Mouse (Mus musculus): ENCODE measurements around the gene Apol7a. TPM values are rescaled to one million over a fixed set of nuclear protein-coding genes. Genes with fewer than 3 reads are reported as not detected.

The Apol7a gene
- polyA plus RNA-seq, 1 experiment from 2014 or later, result 0.39 TPM

DNA sequence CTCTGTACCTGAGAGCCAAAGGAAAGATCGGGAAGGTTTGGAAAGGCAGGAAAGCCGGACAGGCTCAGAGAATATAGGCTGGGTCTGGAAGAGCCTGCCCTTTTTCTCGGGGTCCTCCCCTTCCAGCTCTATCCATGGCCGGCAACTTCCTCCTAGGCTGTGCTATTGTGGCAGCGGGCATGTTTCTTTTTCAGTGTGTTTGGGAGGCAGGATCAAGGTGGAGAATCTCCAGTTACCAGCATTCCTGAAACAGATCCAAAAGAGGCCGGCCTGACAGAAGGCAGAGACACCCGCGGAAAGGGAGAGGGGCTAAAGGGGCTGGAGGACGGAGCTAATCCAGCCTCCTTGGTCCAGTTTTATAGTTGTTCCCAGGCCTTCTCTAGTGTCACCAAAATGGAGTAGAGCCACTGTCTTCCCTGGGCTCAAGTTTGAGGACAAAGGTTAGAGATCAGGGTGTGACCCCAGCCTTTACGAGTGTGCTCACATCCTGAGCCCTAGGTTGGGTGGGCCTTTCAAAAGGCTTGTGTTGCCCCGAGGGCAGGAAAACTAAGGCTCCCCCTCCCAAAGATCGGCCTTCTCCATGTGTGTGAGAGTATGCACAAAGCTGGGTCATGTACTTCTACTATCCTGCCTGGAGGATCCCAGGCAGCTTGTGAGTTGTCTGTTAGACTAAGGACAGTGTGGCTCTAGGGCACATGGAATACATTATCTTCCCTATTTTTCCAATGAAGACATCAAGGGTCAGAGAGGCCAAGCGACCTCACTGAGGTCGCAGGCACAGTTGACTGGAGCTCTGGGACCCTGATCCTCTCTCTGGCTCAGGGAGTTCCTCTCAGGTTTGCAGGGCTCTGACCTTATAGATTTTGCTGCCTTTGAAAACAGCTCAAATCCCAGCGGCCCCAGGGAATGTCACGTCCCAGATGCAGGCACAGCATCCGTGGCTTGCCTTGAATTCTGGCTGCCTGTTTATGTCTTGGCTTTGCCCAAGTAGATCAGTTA, 54.5 kb downstream of the Apol7a start:
- peak overlapping the region; percentile 88 for H3K27ac ChIP-seq (ENCODE audit: low read length)
- peak overlapping the region; percentile 68 for H3K9ac ChIP-seq (ENCODE audit: low read length)
- ATAC-seq (replicated peaks; ENCODE audit: extremely low read depth, insufficient read depth, low FRiP score), result peak; percentile 55
- peak overlapping the region; percentile 43 for H3K4me3 ChIP-seq (ENCODE audit: low read length)
- peaks cover 22% of the 10 kb centered on the region for H3K4me1 ChIP-seq (ENCODE audit: control insufficient read depth, insufficient read depth, low read length)
- no peaks in the 10 kb centered on the region for H3K27me3 ChIP-seq (ENCODE audit: control insufficient read depth, insufficient read depth, low read length)
- H3K9me3 ChIP-seq (replicated peaks; ENCODE audit: control insufficient read depth, low read length), result no peaks in the 10 kb centered on the region
- 33% methylated on average over 17 of the region's 17 CpGs for WGBS
- peak overlapping the region; percentile 76 for H3K4me2 ChIP-seq (ENCODE audit: low read depth, low read length)
- no peaks in the 10 kb centered on the region for H3K36me3 ChIP-seq (ENCODE audit: control insufficient read depth, insufficient read depth)

DNA sequence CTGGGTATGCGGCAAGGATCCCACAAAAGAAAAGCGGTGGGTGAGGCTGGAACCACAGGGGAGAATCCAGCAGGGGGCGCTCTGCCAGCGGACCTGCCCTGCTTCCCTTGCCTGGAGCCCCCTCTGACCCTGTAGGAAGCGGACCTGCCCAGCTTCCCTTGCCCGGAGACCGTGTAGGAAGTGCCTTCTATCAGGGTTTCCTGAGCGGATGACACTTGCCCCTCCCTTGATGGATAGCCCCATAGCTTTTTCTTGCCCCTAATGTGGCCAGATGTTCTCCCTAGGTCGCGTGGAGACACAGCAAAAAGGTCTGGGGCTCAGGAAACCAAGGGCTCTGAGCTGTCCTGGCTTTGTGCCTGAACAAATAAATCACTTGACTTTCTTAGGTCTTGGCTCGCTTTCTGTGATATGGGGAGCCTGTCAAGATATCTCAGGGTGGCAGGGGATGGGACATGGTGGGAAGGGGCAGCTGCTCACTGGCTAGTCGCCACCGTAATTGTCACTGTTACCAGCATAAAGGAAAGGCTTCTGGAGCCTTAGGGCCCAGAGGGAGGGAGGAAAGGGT, 55.3 kb downstream of the Apol7a start:
- Histone ChIP-seq H3K27ac (ENCODE audit: low read length) (peak overlapping the region; percentile 88), H3K9ac (ENCODE audit: low read length) (peak overlapping the region; percentile 68), H3K9me3 (replicated peaks; ENCODE audit: control insufficient read depth, low read length) (no peaks in the 10 kb centered on the region), H3K4me2 (ENCODE audit: low read depth, low read length) (peak overlapping the region; percentile 76), H3K4me1 (ENCODE audit: control insufficient read depth, insufficient read depth, low read length) (peaks cover 22% of the 10 kb centered on the region), H3K4me3 (ENCODE audit: low read length) (peak overlapping the region; percentile 43), H3K27me3 (ENCODE audit: control insufficient read depth, insufficient read depth, low read length) (no peaks in the 10 kb centered on the region), H3K36me3 (ENCODE audit: control insufficient read depth, insufficient read depth) (no peaks in the 10 kb centered on the region)
- WGBS, result 3% methylated on average over 13 of the region's 13 CpGs
- ATAC-seq (replicated peaks; ENCODE audit: extremely low read depth, insufficient read depth, low FRiP score), result peak; percentile 89

DNA sequence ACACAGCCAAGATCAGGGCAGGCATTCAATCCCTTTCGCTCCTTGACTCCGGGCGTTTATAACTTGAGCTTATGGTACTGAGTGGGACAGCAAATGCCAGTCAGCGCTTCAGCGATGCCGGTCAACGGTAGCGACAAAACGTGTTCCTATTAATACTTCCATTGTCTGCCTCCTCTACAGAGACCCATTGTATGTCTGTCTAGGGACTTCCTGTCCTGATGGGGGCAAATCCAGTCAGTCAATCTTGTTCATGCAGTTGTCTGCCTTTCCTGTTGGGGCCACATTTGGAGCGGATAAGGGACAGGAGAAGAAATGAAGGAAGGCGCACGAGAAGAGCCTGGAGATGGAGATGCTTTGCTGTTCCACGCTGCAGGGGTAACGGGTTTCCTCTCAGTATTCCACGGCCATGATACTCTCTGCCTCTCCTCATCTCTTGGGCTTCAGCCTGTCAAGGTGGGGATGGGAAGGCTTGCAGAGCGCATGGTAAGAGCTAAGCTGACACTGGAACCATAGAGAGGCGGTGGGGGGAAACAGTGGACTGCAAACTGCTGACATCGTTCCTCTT, 55.9 kb downstream of the Apol7a start:
- WGBS, result 15% methylated on average over 18 of the region's 18 CpGs
- no peaks in the 10 kb centered on the region for H3K9me3 ChIP-seq (replicated peaks; ENCODE audit: control insufficient read depth, low read length)
- H3K4me2 ChIP-seq (ENCODE audit: low read depth, low read length), result peak overlapping the region; percentile 76
- peak overlapping the region; percentile 68 for H3K9ac ChIP-seq (ENCODE audit: low read length)
- no peaks in the 10 kb centered on the region for H3K36me3 ChIP-seq (ENCODE audit: control insufficient read depth, insufficient read depth)
- H3K4me3 ChIP-seq (ENCODE audit: low read length), result peak overlapping the region; percentile 43
- ATAC-seq (replicated peaks; ENCODE audit: extremely low read depth, insufficient read depth, low FRiP score), result peak; percentile 24; the same call in 1 of the 2 replicates
- H3K27ac ChIP-seq (ENCODE audit: low read length), result peak overlapping the region; percentile 88
- no peaks in the 10 kb centered on the region for H3K27me3 ChIP-seq (ENCODE audit: control insufficient read depth, insufficient read depth, low read length)
- H3K4me1 ChIP-seq (ENCODE audit: control insufficient read depth, insufficient read depth, low read length), result peaks cover 22% of the 10 kb centered on the region

DNA sequence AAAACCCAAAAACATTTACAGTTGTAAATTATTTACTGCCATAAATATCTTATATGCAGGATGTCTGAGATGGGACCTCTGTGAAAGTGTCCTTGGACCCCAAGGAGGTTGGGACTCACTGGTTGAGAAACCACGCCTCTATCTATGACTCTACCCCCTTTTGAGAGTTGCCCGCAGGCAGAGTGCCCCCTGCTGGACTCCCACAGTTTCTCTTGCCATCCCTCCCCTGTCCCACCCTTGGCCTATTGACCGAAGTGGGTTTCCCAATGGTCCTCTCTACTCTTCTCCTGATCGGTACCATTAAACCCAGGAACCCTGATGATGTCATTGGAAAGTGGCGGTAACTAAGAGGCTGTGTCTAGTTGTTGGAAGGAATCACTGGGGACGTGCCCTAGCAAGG, 56.9 kb downstream of the Apol7a start:
- no peak overlapping the region for H3K9ac ChIP-seq (ENCODE audit: low read length)
- H3K4me3 ChIP-seq (ENCODE audit: low read length), result no peak overlapping the region
- 83% methylated on average over 6 of the region's 6 CpGs for whole genome bisulfite sequencing
- H3K4me2 ChIP-seq (ENCODE audit: low read depth, low read length), result no peak overlapping the region
- ATAC-seq (replicated peaks; ENCODE audit: extremely low read depth, insufficient read depth, low FRiP score), result no peak
- no peaks in the 10 kb centered on the region for H3K27me3 ChIP-seq (ENCODE audit: control insufficient read depth, insufficient read depth, low read length)
- no peak overlapping the region for H3K27ac ChIP-seq (ENCODE audit: low read length)
- no peaks in the 10 kb centered on the region for H3K9me3 ChIP-seq (replicated peaks; ENCODE audit: control insufficient read depth, low read length)
- H3K4me1 ChIP-seq (ENCODE audit: control insufficient read depth, insufficient read depth, low read length), result peaks cover 23% of the 10 kb centered on the region
- no peaks in the 10 kb centered on the region for H3K36me3 ChIP-seq (ENCODE audit: control insufficient read depth, insufficient read depth)

DNA sequence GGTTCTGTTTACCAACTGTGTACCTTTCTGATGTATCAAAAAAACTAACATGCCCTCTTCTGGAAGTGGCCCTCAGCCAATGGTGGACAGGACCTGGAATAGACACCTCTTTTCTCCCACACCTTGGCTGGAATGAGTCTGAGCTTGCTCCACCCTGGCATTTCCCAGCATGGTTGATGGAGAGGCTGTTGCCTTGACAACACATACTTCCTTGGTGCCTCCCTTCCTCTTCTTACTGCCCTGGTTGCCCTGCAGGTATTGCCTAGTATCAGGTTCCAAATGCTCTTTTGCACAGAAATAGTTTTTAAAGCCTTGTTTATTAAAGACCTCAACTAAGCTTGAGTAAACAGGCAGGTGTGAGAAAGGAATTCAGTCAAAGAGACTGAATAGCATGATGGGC, 58.3 kb downstream of the Apol7a start:
- Histone ChIP-seq H3K4me1 (ENCODE audit: control insufficient read depth, insufficient read depth, low read length) (peaks cover 30% of the 10 kb centered on the region), H3K27me3 (ENCODE audit: control insufficient read depth, insufficient read depth, low read length) (no peaks in the 10 kb centered on the region), H3K4me2 (ENCODE audit: low read depth, low read length) (no peak overlapping the region), H3K36me3 (ENCODE audit: control insufficient read depth, insufficient read depth) (no peaks in the 10 kb centered on the region), H3K27ac (ENCODE audit: low read length) (no peak overlapping the region), H3K9ac (ENCODE audit: low read length) (no peak overlapping the region), H3K9me3 (replicated peaks; ENCODE audit: control insufficient read depth, low read length) (no peaks in the 10 kb centered on the region), H3K4me3 (ENCODE audit: low read length) (no peak overlapping the region)
- no peak for ATAC-seq (replicated peaks; ENCODE audit: extremely low read depth, insufficient read depth, low FRiP score)

DNA sequence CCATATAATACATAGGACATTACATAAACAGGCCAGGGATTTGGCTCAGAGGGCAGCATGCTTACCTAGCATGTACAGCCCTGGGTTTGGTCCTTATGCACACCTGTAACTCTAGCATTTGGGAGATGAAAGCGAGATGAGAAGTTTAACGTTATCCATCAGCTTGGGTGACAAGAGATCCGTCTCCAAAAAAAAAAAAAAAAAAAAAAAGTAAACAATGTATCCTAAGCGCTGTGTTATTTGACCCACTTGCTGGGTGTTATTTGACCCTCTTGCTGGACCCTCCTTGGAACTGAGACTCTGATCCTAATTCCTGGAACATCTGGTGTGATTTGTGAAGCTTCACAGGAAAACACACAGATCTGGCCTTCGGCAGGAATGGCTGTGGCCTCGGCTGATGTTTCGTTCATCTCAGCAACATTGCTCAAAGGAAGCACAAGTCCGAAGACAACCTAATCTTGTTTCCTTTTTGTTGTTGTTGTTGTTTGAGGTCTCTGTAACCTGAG, 59.9 kb downstream of the Apol7a start:
- no peaks in the 10 kb centered on the region for H3K27me3 ChIP-seq (ENCODE audit: control insufficient read depth, insufficient read depth, low read length)
- H3K27ac ChIP-seq (ENCODE audit: low read length), result no peak overlapping the region
- no peak overlapping the region for H3K4me3 ChIP-seq (ENCODE audit: low read length)
- WGBS, result 59% methylated on average over 8 of the region's 8 CpGs
- ATAC-seq (replicated peaks; ENCODE audit: extremely low read depth, insufficient read depth, low FRiP score), result no peak
- H3K9ac ChIP-seq (ENCODE audit: low read length), result no peak overlapping the region
- no peaks in the 10 kb centered on the region for H3K36me3 ChIP-seq (ENCODE audit: control insufficient read depth, insufficient read depth)
- H3K4me1 ChIP-seq (ENCODE audit: control insufficient read depth, insufficient read depth, low read length), result peaks cover 24% of the 10 kb centered on the region
- H3K4me2 ChIP-seq (ENCODE audit: low read depth, low read length), result no peak overlapping the region
- no peaks in the 10 kb centered on the region for H3K9me3 ChIP-seq (replicated peaks; ENCODE audit: control insufficient read depth, low read length)

DNA sequence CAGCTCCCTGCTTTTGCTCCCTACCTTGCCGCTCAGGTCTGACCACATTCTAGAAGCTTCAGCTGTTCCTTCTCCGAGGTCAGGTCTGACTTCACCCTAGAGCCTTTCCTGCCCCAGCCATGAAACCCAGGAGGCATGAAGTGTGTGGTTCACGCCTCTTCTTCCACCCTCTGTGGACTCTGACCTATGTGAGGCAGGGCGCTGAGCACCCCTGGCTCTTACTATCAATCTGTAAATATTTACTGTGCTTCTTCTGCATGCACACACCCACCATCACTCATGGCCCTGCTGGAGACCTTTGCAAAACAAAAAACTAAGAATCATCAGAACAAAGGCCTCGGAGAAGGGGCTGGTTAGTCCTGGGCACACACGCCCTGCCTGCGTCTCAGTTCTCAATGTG, 60.5 kb downstream of the Apol7a start:
- Histone ChIP-seq H3K9me3 (replicated peaks; ENCODE audit: control insufficient read depth, low read length) (no peaks in the 10 kb centered on the region), H3K27ac (ENCODE audit: low read length) (no peak overlapping the region), H3K4me1 (ENCODE audit: control insufficient read depth, insufficient read depth, low read length) (peaks cover 19% of the 10 kb centered on the region), H3K9ac (ENCODE audit: low read length) (no peak overlapping the region), H3K4me3 (ENCODE audit: low read length) (no peak overlapping the region), H3K27me3 (ENCODE audit: control insufficient read depth, insufficient read depth, low read length) (no peaks in the 10 kb centered on the region), H3K4me2 (ENCODE audit: low read depth, low read length) (no peak overlapping the region), H3K36me3 (ENCODE audit: control insufficient read depth, insufficient read depth) (no peaks in the 10 kb centered on the region)
- ATAC-seq (replicated peaks; ENCODE audit: extremely low read depth, insufficient read depth, low FRiP score), result no peak
- WGBS, result 77% methylated on average over 7 of the region's 7 CpGs
